Mouse (Mus musculus) hindbrain, embryonic 14.5 days (tissue): Measurements from ENCODE around the gene Ints12. TPM values are rescaled to one million over a fixed set of nuclear protein-coding genes. Genes with fewer than 3 reads are reported as not detected.

ENCODE experiments used
- ATAC-seq: fragments of 200-750 bp; cut with Nextera tagmentation; 2 replicates; pipeline ENCODE4 v1.8.0; 2017; ENCODE audit warnings: moderate number of reproducible peaks, mild to moderate bottlenecking, moderate TSS enrichment, moderate library complexity; ENCODE audit not compliant: low FRiP score
- DNase-seq: peaks from one replicate; pipeline ENCODE4 v3.0.0-alpha.2; 2015; ENCODE audit warnings: low spot score
- H3K27ac ChIP-seq: fragments of 300-500 bp; sonication (generic); 2 replicates; pipeline ENCODE4 v1.5.1; 2014; ENCODE audit warnings: mild to moderate bottlenecking, moderate library complexity
- H3K27me3 ChIP-seq: fragments of 300-500 bp; sonication (generic); 2 replicates; pipeline ENCODE4 v1.6.1; 2014; ENCODE audit warnings: mild to moderate bottlenecking, low read length, mixed read lengths; ENCODE audit not compliant: control insufficient read depth, insufficient read depth
- H3K36me3 ChIP-seq: fragments of 300-500 bp; sonication (generic); replicated peaks from 2 replicates; pipeline ENCODE4 v1.6.1; 2014; ENCODE audit not compliant: control insufficient read depth, insufficient read depth
- H3K4me1 ChIP-seq: fragments of 300-500 bp; sonication (generic); replicated peaks from 2 replicates; pipeline ENCODE4 v1.6.1; 2014; ENCODE audit warnings: antibody characterized with exemption, low read length, mixed read lengths; ENCODE audit not compliant: control insufficient read depth, insufficient read depth
- H3K4me2 ChIP-seq: fragments of 300-500 bp; sonication (generic); replicated peaks from 2 replicates; pipeline ENCODE4 v1.6.1; 2014; ENCODE audit warnings: mild to moderate bottlenecking, moderate library complexity
- H3K4me3 ChIP-seq: fragments of 300-500 bp; sonication (generic); replicated peaks from 2 replicates; pipeline ENCODE4 v1.5.1; 2014; ENCODE audit warnings: mild to moderate bottlenecking, low read length
- H3K9ac ChIP-seq: fragments of 300-500 bp; sonication (generic); 2 replicates; pipeline ENCODE4 v1.6.1; 2014
- H3K9me3 ChIP-seq: fragments of 300-500 bp; sonication (generic); 2 replicates; pipeline ENCODE4 v1.6.1; 2016; ENCODE audit warnings: low read length; ENCODE audit not compliant: control insufficient read depth
- WGBS: fragments of 180-500 bp; shearing (Covaris S2); extraction: QIAGEN DNeasy Blood & Tissue Kit; methylation state at CpG from one replicate; pipeline ENCODE4 v1.1.7; 2014; 5-methylcytosine and 5-hydroxymethylcytosine counted together
- polyA plus RNA-seq: library from polyadenylated mRNA; unstranded; fragments of >200 nt; fragmentation: Nextera tagmentation; extraction: Ambion mirVana; gene quantifications from 2 replicates; pipeline ENCODE4 v1.2.1, GENCODE M21; 2014

Ints12 gene
- 17.6 and 18.2 TPM in 2 replicates for polyA plus RNA-seq

DNA sequence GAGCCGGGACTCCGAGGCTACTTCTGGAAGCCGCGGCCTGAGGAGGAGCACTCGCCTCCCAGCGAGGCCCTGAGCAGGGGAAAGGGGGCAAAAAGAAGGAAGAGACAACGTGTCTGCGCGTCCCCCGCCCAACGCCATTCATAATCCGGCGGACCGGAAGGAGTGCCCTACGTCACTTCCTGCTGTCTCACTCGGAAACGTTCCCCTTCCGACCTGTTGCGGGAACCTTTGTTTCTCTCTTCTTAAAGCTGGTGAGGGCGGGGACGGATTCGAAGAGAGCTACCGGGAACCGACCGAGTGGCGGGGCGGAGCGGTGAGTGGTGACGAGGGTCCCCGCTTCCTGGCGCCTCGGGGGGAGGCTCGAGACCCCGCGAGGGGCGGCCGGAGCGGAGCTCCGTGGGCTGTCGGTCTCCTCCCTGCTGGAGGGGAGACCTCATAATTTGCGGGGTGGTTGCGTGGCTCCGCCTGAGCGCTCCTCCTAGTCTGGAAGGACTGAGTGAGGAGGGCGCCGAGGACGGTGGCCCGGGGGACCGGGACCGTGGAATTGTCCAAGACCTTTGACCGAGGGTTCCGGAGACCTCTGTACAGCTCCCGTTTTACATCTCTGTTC lies at the start of gene Ints12, which contains the start of gene Gstcd:
Gene Ints12, plus strand, starts transcription at position 177 of the 610 bp plus-strand sequence.
Gene Gstcd, minus strand, starts transcription at position 370 of the 610 bp plus-strand sequence.
- WGBS: under 1% methylated on average over 52 of the region's 53 CpGs
- ATAC-seq: peak; percentile 98

GRCm38 (mm10) chr3:133052068-133052467 lies 39.6 kb upstream of the Ints12 start:
- WGBS: 65% methylated on average over 2 of the region's 2 CpGs
- ATAC-seq: no peak

More for the DNA sequence above, at the start of gene Ints12, which contains the start of gene Gstcd:
- H3K27me3 ChIP-seq: no peaks in the 10 kb centered on the region
- no peaks in the 10 kb centered on the region for H3K9me3 ChIP-seq
- H3K36me3 ChIP-seq: no peaks in the 10 kb centered on the region; the same call in 1 of the 2 replicates
- H3K4me1 ChIP-seq: peaks cover 22% of the 10 kb centered on the region
- peak within 1 kb of the TSS; percentile 70 for H3K4me2 ChIP-seq
- H3K9ac ChIP-seq: peak within 1 kb of the TSS; percentile 97
- peak; percentile 97 for DNase-seq
- H3K27ac ChIP-seq: peak within 1 kb of the TSS; percentile 98
- H3K4me3 ChIP-seq: peak within 1 kb of the TSS; percentile 97

GRCm38 (mm10) chr3:133075560-133075959 lies 16.1 kb upstream of the Ints12 start:
- WGBS: 94% methylated on average over 10 of the region's 10 CpGs
- no peak overlapping the region for H3K4me2 ChIP-seq
- H3K9ac ChIP-seq: no peak overlapping the region
- H3K9me3 ChIP-seq: no peaks in the 10 kb centered on the region
- peaks cover 15% of the 10 kb centered on the region for H3K36me3 ChIP-seq
- no peak overlapping the region for H3K27ac ChIP-seq
- H3K4me1 ChIP-seq: no peaks in the 10 kb centered on the region
- ATAC-seq: no peak
- no peak overlapping the region for H3K4me3 ChIP-seq
- H3K27me3 ChIP-seq: no peaks in the 10 kb centered on the region
- DNase-seq: no peak

More at GRCm38 (mm10) chr3:133052068-133052467, 39.6 kb upstream of the Ints12 start:
- H3K9ac ChIP-seq: no peak overlapping the region
- no peaks in the 10 kb centered on the region for H3K4me1 ChIP-seq
- H3K4me2 ChIP-seq: no peak overlapping the region
- H3K36me3 ChIP-seq: no peaks in the 10 kb centered on the region; the same call in 1 of the 2 replicates
- H3K27ac ChIP-seq: no peak overlapping the region
- no peaks in the 10 kb centered on the region for H3K9me3 ChIP-seq
- no peaks in the 10 kb centered on the region for H3K27me3 ChIP-seq
- H3K4me3 ChIP-seq: no peak overlapping the region
- no peak for DNase-seq

DNA sequence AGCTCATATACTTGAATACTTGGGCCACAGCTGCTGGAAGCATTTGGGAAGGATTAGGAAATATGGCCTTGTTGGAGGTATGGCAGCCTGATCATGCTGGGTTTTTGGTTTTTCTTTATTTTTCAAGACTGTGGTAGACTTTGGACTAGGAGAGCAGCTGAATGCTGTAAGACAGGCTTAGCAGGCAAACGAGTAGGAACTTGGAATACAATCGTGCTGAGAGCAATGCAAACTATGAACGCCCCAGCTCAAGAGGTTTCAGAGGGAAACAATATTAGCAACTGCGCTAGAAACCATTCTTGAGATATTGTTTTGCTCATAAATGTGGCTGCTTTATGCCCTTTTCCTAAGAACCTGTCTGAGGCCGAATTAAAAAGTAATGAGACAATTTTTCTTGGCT lies 8.9 kb upstream of the Ints12 start:
- Histone ChIP-seq H3K9me3 (no peaks in the 10 kb centered on the region), H3K4me2 (no peak overlapping the region), H3K36me3 (peaks cover 37% of the 10 kb centered on the region), H3K4me1 (no peaks in the 10 kb centered on the region), H3K27ac (no peak overlapping the region), H3K9ac (no peak overlapping the region), H3K4me3 (no peak overlapping the region), H3K27me3 (no peaks in the 10 kb centered on the region)
- DNase-seq (no peak), ATAC-seq (no peak)
- WGBS: 94% methylated on average over 5 of the region's 5 CpGs

DNA sequence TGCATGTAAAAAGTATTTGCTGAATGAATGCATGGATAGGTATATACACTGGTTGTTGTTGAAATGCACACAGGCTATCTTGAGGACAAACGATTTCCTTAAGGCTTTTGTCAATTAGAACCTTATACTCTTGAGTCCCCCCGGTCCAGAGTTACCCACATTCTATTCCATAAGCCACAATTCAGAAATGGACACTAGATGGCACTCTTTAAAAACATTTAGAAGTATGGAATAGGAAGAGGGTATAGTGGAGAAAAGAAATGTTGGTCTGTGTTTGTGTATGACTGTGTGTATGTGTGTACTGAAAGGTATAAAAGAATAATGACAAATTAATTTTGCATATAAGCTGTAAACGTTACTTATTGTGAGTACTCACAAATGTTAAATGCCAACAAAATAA lies 5.8 kb upstream of the Ints12 start:
- WGBS: 67% methylated on average over 3 of the region's 3 CpGs
- peak; percentile 86 for DNase-seq
- peaks cover 27% of the 10 kb centered on the region for H3K36me3 ChIP-seq
- H3K4me3 ChIP-seq: no peak overlapping the region
- H3K9ac ChIP-seq: no peak overlapping the region
- H3K4me1 ChIP-seq: peaks cover 6% of the 10 kb centered on the region; the same call in 1 of the 2 replicates
- no peak overlapping the region for H3K27ac ChIP-seq
- peak; percentile 83 for ATAC-seq
- no peak overlapping the region for H3K4me2 ChIP-seq
- H3K9me3 ChIP-seq: no peaks in the 10 kb centered on the region
- no peaks in the 10 kb centered on the region for H3K27me3 ChIP-seq

DNA sequence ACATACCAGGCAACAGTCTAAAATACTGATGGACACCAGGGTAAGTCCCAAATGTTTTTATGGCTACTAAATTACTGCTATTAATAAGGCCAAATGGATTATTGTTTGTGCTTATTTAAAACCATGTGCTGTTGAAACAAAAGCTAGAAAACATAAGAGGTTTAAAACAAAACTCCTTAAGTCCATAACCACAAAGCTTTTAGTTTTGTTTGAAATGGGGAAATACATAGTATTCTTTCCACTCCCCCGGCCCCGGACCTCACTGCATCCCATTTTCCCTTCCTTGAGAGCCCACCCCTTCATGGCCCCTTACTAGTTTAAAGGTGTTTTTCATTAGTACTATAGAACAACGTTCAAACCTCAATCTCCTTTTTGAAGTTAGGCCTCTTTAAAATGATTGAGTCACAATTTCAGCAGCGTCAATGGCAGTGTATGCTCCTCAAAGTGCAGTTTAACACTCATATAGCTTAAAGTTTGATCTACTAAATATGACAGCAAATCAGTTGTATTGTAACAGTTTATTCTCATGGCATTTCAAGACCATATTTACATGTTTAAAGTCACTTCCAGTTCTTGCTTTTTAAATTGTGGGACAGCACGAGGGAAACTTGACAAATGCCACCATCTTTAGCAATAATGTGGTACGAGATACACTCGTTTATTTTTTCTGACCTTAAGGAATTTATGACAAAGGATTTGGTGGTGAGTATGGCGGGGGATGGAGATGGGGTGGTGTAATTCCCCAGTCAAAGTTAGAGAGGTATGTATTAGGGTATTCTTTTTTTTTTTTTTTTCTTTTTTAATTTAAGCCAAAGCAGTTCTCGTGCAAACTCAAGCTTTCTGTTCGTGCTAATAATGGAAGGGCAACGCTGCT lies 1.2 kb upstream of the Ints12 start:
- no peaks in the 10 kb centered on the region for H3K36me3 ChIP-seq
- 11% methylated on average over 11 of the region's 11 CpGs for WGBS
- H3K9ac ChIP-seq: peak overlapping the region; percentile 97
- H3K9me3 ChIP-seq: no peaks in the 10 kb centered on the region
- H3K27me3 ChIP-seq: no peaks in the 10 kb centered on the region
- peak overlapping the region; percentile 70 for H3K4me2 ChIP-seq
- peaks cover 22% of the 10 kb centered on the region for H3K4me1 ChIP-seq
- H3K4me3 ChIP-seq: peak overlapping the region; percentile 97
- ATAC-seq (no peak), DNase-seq (peak; percentile 36)
- H3K27ac ChIP-seq: peak overlapping the region; percentile 98

DNA sequence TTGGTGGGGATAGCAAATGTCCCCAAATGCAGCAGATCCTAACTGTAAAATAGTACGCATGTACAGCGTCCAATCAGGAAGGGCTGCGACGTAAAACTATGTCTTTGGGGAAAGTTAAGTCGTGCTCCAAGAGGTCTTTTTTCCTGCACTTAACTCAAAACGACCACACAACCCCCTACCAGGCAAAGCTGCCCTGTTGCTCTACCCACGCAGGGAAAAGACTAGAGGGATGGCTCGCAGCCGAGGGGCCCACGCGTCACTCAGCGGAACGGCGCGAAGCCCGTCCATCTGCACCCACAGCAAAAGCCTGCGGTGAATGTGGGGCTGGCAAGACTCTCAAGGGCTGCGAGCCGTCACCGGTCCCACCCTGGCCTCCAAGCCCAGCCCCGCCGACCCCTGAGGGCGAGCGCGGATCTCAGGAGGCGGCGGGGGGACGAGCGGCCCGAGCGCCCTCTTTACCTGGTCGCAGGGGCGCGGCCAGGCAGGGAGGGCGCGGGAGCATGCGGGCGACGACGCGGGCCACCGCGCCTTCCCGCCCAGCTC lies 448 bp upstream of the Ints12 start:
- H3K4me2 ChIP-seq: peak overlapping the region; percentile 70
- ATAC-seq (peak; percentile 89), DNase-seq (peak; percentile 40)
- no peaks in the 10 kb centered on the region for H3K27me3 ChIP-seq
- no peaks in the 10 kb centered on the region for H3K9me3 ChIP-seq
- H3K9ac ChIP-seq: peak overlapping the region; percentile 97
- peak overlapping the region; percentile 97 for H3K4me3 ChIP-seq
- WGBS: under 1% methylated on average over 44 of the region's 44 CpGs
- H3K27ac ChIP-seq: peak overlapping the region; percentile 98
- peaks cover 22% of the 10 kb centered on the region for H3K4me1 ChIP-seq
- no peaks in the 10 kb centered on the region for H3K36me3 ChIP-seq

GRCm38 (mm10) chr3:133092274-133092853 lies 724 bp downstream of the Ints12 start:
- Histone ChIP-seq H3K9me3 (no peaks in the 10 kb centered on the region), H3K4me3 (peak overlapping the region; percentile 97), H3K4me2 (peak overlapping the region; percentile 69), H3K4me1 (peaks cover 22% of the 10 kb centered on the region), H3K36me3 (no peaks in the 10 kb centered on the region; the same call in 1 of the 2 replicates), H3K27ac (peak overlapping the region; percentile 98), H3K27me3 (no peaks in the 10 kb centered on the region), H3K9ac (peak overlapping the region; percentile 97)
- ATAC-seq (no peak), DNase-seq (no peak)
- WGBS: under 1% methylated on average over 7 of the region's 7 CpGs
